Mouse (Mus musculus): ENCODE measurements around the gene Rex1bd. TPM values are rescaled to one million over a fixed set of nuclear protein-coding genes. Genes with fewer than 3 reads are reported as not detected.

Rex1bd gene
- 137 and 190 TPM in 2 replicates for polyA plus RNA-seq (2012; rRNA removed; ENCODE audit: low replicate concordance)

DNA sequence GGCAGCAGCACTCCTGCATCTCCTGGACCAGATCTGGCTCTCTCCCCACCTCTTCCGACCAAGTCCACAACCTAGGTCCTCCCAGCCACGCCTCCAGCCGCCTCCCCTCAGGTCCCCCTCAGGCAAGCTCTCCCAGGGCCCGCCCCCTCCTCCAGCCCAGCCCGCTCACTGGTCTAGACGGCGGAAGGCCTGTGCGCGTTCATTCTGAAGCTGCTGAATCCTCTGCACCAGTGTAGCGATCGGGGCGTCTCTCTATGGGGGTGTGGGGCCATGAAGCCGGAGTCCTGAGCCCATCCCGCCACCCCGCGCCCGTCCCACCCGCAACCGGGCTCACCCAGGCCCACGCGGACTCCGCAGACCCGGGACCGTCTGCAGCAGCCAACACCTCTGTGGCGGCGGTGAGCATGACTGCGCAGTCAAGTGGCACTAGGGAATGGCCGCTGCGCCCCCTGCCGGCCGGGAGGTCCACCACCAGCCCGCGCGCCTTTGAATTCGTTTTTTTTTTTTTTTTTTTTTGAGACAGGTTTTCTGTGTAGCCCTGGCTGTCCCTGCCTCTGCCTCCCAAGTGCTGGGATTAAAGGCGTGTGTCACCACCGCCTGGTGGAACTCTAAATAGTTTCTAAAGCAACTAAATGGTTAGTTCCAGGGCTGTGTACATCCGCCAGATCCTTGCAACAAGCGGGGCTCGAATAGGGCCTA lies at the start of gene Rex1bd:
Rex1bd (minus strand) TSS at position 425 of the 699 bp plus-strand sequence.

DNA sequence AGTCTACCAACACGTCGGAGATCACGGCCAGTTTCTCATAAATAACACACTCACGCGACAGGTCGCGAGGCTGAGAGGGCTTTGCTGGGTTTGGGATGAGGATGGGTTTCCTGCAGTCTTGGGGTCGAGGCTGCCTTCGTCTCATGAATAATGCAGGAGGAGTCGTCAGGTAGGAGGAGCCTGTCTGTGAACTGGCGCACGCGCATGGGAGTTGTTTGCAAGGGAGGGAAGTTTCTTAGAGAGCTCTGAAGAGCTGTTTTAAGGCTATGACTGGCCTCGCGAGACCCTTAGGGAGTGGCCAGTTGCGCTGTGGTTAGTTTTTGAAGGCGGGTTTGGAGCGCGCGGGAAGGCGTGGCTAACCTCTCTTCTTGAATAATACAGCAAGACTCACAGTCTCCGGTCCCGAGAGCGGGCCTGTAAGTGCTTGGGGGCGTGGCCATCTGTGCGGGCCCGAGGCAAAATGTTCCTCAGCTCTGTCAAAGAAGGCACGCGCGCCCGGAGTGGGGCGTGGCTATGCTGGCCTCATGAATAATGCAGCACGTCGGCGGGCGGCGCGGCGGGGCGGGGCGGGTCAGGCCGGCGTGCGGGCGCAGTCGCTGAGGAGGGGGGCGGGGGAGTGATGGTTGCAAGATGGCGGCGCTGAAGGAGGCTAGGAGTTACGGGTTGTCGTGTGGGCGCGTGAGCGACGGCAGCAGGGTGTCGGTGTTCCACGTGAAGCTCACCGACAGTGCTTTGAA lies 32.7 kb upstream of the Rex1bd start, which contains the start of gene Ell:
Ell (plus strand) TSS at position 381 of the 737 bp plus-strand sequence.

DNA sequence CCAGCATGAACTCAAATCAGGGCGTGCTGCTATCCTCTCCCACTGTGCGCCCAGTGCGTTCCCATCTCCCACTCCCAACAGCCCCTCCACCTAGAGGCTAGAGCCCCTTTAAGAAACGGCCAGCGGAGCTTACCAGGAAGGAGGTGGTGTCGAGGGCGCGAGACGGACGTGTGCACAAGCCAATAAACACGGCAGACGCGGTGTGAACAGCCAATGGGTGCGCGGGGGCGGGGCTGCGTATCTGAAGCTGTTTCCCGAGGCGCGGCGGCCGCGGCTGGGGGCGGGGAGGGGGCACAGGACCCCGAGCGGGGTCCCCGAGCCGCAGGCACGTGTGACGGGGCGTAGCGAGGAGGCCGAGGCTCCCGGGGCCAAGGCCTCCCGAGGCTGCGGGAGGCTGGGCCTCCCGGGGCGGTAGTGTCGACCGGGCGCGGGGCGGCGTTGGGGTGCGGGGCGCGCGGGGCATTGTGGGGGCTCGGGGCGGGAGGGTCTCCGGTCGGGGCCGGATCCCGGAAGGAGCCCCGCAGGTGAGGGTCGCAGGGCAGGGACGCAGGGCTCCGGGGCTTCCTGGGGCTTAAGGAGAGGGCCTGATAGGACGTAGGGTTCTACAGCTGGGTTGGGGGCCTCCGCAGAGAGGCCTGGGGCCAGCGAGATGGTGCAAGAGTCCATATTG lies 21.1 kb upstream of the Rex1bd start, which contains the start of the genes Fkbp8 and Kxd1:
Fkbp8 (plus strand) TSS at position 213 of the 670 bp plus-strand sequence.
Kxd1 (minus strand) TSS at position 445 of the 670 bp plus-strand sequence.

DNA sequence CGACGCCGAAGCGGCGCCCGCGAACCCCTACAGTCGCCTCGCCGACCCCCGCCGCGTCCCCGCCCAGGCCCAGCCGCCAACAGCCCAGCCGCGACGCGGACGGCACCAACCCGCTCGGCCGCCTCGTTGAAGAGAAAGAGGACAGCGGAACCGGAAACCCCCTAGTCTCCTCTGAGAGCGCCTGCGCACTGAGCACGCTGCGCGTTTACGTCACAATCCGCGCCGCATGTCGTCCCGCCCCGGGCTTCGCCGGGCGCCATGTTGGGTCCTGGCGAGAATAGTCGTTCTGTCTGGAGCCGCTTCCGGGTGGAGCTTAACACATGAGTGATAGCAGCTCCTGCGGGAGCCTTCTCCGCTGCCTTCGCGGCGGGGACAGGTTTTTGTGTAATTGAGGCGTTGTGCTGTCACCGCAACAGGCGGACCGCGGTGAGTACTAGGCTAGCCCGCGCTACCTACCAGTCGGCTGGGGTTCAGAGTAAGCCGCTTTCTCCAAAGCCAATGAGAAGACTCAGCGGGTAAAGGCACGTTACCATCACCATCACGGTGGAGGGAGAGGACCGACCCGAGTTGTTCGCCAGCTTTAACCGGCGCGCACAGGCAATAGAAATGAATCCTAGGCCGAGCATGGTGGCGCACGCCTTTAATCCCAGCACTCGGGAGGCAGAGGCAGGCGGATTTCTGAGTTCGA lies 3.8 kb upstream of the Rex1bd start, which contains the start of gene Uba52:
Uba52 (minus strand) TSS at position 574 of the 688 bp plus-strand sequence.

DNA sequence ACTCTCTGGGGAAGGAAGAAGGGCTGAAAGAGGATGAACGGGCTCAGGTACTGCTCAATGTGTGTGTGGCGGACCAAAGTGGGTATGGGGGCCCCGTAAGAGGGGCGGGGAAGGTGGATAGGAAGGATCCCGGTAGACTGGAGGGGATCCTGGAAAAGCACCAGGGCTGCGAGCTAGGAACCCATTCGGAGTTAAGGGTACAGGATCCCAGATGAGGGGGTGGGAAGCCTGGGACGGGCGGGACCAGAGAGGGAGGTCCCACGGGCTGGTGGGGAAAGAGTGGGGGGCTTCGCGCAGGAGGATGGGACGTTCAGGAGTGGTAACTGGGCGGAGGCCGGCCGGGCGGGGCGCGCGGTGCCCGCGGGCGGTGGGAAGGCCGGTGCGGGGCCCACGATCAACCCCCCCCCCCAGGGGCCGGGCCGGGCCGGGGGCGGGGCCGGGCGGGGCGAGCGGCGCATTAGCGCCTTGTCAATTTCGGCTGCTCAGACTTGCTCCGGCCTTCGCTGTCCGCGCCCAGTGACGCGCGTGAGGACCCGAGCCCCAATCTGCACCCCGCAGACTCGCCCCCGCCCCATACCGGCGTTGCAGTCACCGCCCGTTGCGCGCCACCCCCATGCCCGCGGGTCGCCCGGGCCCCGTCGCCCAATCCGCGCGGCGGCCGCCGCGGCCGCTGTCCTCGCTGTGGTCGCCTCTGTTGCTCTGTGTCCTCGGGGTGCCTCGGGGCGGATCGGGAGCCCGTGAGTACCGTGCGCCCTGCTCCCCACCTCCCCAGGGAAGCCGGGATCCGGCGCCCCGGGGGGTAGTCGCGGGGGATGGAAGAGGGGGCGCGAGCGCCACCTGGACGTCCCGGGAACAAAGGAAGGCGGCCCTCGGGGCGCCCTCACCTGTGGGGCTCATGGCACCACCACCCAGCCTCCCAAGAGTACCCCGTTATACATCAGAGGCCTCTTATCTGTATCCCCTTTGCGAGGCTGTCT lies 13.6 kb downstream of the Rex1bd start, which contains the start of gene Crlf1:
Crlf1 (plus strand) TSS at position 495 of the 977 bp plus-strand sequence.

DNA sequence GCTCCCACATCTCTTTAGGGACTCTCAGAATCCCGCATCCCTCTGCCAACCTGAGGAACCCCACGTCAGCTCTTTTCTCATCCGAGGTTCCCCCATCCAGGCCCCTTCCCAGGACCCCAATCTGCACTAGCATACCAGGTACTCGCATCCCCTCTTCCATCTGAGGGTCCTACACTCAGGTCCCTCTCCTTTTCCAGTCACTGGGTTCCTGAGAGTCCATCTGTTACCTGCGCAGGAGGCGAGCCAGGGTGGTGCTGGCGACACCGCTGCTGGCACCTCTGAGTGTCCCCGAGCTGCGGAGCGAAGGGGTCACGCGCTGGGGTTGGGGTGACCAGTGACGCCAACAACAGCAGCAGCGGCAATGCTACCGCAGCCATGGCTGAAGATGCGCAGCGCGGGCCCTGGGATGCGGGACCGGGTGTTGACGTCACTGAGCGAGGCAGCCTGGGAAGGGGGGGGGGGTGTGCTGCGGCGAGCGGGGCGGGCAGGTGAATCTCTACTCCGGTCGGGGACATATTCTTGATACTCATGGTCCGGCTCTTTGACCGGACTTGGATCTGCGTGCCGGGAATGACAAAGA lies 19.5 kb downstream of the Rex1bd start, which contains the start of gene Tmem59l:
Tmem59l (minus strand) TSS at position 418 of the 580 bp plus-strand sequence.

DNA sequence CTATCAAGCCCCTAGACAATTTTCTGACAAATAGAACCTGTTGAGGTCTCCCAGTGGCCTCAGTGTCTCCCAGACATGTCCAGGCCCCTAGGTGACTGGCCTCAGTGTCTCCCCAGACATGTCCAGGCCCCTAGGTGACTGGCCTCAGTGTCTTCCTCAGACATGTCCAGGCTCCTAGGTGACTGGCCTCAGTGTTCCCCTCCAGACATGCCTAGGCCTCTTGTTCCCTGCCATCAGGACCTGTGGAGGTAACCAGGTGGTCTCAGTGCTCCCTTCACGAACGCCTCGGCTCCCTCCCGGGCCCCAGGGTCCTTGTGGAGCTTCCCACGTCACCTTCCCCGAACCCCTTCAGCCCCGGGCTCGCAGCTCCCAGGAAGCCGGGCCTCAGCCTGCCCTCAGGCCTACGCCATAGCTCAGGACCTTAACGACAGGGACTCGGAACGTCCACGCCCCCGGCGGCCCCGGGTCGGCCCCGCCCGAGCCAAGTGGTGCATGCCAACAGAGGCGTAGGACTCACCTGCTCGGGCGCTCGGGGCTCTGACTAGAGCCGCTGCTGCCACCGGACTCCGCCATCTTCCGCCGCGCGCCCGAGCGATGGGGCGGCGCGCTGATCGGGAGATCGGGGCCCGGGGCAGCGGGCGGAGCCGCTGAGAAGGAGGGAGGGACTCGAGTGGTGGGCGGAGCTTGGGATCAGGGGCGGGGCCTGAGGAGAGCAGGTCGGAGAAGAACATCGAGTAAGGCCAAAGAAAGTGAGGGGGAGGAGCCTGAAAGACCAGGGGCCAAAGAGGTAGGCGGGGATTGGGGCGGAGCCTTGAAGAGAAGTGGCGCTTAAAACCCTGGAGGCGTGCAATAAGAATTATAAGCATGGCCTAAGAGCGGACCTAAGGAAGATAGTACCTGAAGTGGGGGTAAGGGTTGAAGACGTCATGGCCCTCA lies 30.0 kb downstream of the Rex1bd start, which contains the start of gene Klhl26:
Klhl26 (minus strand) TSS at position 636 of the 936 bp plus-strand sequence.

Other genes starting within 250 kb of the Rex1bd start
- gene Homer3, start 223.9 kb downstream of the Rex1bd start, polyA plus RNA-seq (2012; rRNA removed; ENCODE audit: low replicate concordance) = 6.9 and 10.9 TPM in 2 replicates
- gene Ddx49, start 204.3 kb downstream of the Rex1bd start, polyA plus RNA-seq (2012; rRNA removed; ENCODE audit: low replicate concordance) = 54.8 and 59.0 TPM in 2 replicates
- gene Cope, start 204.2 kb downstream of the Rex1bd start, polyA plus RNA-seq (2012; rRNA removed; ENCODE audit: low replicate concordance) = 554 and 704 TPM in 2 replicates
- 0.33 and 1.1 TPM in 2 replicates for gene Cers1, start 191.0 kb downstream of the Rex1bd start, polyA plus RNA-seq (2012; rRNA removed; ENCODE audit: low replicate concordance)
- gene Gdf1, start 176.9 kb downstream of the Rex1bd start, polyA plus RNA-seq (2012; rRNA removed; ENCODE audit: low replicate concordance) = 0.98 and 0.99 TPM in 2 replicates
- gene Upf1, start 153.5 kb downstream of the Rex1bd start, polyA plus RNA-seq (2012; rRNA removed; ENCODE audit: low replicate concordance) = 32.7 and 38.5 TPM in 2 replicates
- 0.12 and 0.51 TPM in 2 replicates for gene Comp, start 133.2 kb downstream of the Rex1bd start, polyA plus RNA-seq (2012; rRNA removed; ENCODE audit: low replicate concordance)
- 12.2 and 17.8 TPM in 2 replicates for gene Crtc1, start 67.2 kb downstream of the Rex1bd start, polyA plus RNA-seq (2012; rRNA removed; ENCODE audit: low replicate concordance)
- 22.5 and 31.2 TPM in 2 replicates for gene Klhl26, start 29.8 kb downstream of the Rex1bd start, polyA plus RNA-seq (2012; rRNA removed; ENCODE audit: low replicate concordance)
- 2.5 TPM in 2 replicates for gene Tmem59l, start 19.4 kb downstream of the Rex1bd start, polyA plus RNA-seq (2012; rRNA removed; ENCODE audit: low replicate concordance)
- 2.7 and 9.8 TPM in 2 replicates for gene Crlf1, start 13.6 kb downstream of the Rex1bd start, polyA plus RNA-seq (2012; rRNA removed; ENCODE audit: low replicate concordance)
- gene Uba52, start 4.0 kb upstream of the Rex1bd start, polyA plus RNA-seq (2012; rRNA removed; ENCODE audit: low replicate concordance) = 1,130 and 1,246 TPM in 2 replicates
- 325 and 545 TPM in 2 replicates for gene Fkbp8, start 21.0 kb upstream of the Rex1bd start, polyA plus RNA-seq (2012; rRNA removed; ENCODE audit: low replicate concordance)
- 64.0 and 85.0 TPM in 2 replicates for gene Kxd1, start 21.2 kb upstream of the Rex1bd start, polyA plus RNA-seq (2012; rRNA removed; ENCODE audit: low replicate concordance)
- 25.2 and 37.0 TPM in 2 replicates for gene Ell, start 32.7 kb upstream of the Rex1bd start, polyA plus RNA-seq (2012; rRNA removed; ENCODE audit: low replicate concordance)
- 89.0 and 112 TPM in 2 replicates for gene Isyna1, start 87.6 kb upstream of the Rex1bd start, polyA plus RNA-seq (2012; rRNA removed; ENCODE audit: low replicate concordance)
- gene Ssbp4, start 102.1 kb upstream of the Rex1bd start, polyA plus RNA-seq (2012; rRNA removed; ENCODE audit: low replicate concordance) = 192 and 205 TPM in 2 replicates
- 5.9 and 12.7 TPM in 2 replicates for gene Lrrc25, start 109.4 kb upstream of the Rex1bd start, polyA plus RNA-seq (2012; rRNA removed; ENCODE audit: low replicate concordance)
- gene Gdf15, start 125.7 kb upstream of the Rex1bd start, polyA plus RNA-seq (2012; rRNA removed; ENCODE audit: low replicate concordance) = 7.2 and 7.6 TPM in 2 replicates
- 53.9 and 98.0 TPM in 2 replicates for gene Pgpep1, start 153.6 kb upstream of the Rex1bd start, polyA plus RNA-seq (2012; rRNA removed; ENCODE audit: low replicate concordance)
- gene Lsm4, start 166.5 kb upstream of the Rex1bd start, polyA plus RNA-seq (2012; rRNA removed; ENCODE audit: low replicate concordance) = 82.4 and 136 TPM in 2 replicates
- 654 and 1,953 TPM in 2 replicates for gene Jund, start 192.2 kb upstream of the Rex1bd start, polyA plus RNA-seq (2012; rRNA removed; ENCODE audit: low replicate concordance)
- 0.01 and 0.06 TPM in 2 replicates for gene Iqcn, start 196.7 kb upstream of the Rex1bd start, polyA plus RNA-seq (2012; rRNA removed; ENCODE audit: low replicate concordance)
- gene Gm3336, start 211.8 kb upstream of the Rex1bd start, polyA plus RNA-seq (2012; rRNA removed; ENCODE audit: low replicate concordance) = 39.9 and 50.2 TPM in 2 replicates
- gene Pde4c, start 217.0 kb upstream of the Rex1bd start, polyA plus RNA-seq (2012; rRNA removed; ENCODE audit: low replicate concordance) = 5.2 and 15.1 TPM in 2 replicates
- gene Rab3a, start 247.9 kb upstream of the Rex1bd start, polyA plus RNA-seq (2012; rRNA removed; ENCODE audit: low replicate concordance) = 30.3 and 33.5 TPM in 2 replicates